Mouse (Mus musculus) ovary, postnatal 14 days (tissue): ENCODE data around the gene Vangl1.
"Not testable (repeated sequence)": the region's sequence is repeated elsewhere in the genome, so short reads cannot be mapped to it uniquely, and the experiment has no call there.

Experiments used
- DNase-seq: peaks from one replicate; pipeline ENCODE4 v3.0.0; 2022; ENCODE audit warnings: low spot score

Gene Vangl1

DNA sequence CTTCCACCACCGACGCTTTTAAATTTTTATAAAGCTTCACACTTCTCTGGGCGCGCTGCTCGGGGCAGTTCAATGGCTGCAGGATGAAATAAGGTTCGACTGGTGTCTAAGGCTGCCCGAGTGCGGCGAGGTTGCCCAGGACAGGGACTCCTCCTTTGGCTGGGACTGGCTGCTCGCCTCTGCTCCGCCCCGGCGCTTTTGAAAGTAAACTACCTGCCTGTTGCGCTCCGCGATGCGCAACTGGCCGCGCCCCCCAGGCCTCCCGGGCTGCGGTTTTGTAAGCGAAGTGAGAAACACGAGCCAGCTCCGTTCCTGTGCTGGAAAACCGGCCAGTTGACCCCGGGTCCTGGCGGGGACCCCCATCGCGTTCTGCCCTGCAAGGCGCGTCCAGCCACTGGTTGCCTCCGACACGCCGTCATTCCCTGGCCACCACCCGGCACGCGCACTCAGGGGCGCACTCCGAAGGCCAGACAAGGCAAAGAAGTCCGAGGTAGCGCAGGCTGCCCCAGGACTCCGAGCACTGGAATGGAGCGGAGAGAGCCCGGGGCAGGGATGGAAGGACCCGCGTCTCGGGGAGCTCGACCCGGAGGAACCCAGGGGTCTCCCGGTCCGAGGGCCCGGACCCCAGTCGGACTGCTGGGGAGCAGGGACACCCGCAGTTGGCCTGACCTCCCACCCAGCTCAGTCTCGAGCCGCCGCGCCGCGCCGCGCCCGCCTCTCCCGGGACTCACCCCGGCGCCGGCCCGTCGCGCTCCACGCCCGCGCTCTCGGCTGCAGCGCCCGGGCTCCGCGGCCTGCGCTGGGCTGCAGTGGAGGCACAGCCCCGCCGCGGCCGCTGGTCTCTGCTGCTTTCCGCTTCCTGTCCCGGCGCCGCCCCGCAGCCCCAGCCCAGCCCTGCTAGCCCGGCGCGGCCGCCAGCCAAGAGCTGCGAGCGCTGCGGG, at the start of gene Vangl1:
Gene Vangl1, minus strand, starts transcription at position 913 of the 941 bp plus-strand sequence.
- DNase-seq: peak; percentile 71

DNA sequence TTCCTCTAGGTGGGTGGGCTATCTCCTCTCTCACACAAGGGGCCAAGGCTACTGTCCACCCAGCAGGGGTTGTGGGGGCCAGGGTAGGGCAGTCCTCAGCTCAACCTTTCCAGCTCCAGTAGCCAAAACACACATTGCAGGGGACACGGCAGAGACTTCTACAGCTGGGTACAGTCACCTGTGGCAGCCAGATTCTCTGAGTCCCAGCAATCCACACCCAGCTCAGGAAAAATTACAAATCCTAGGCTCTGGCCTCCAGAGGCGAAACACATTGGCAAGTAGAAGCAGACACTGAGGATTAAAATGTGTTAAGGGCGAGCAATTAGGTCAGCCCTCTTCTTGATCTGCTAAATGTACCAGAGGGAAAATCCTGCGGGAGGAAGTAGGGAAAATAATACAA, 49.1 kb upstream of the Vangl1 start:
- DNase-seq: no peak

GRCm38 (mm10) chr3:102252927-102253326, 48.4 kb upstream of the Vangl1 start:
- DNase-seq: no peak

- no peak for DNase-seq
Observed at GRCm38 (mm10) chr3:102250873-102251272, 46.4 kb upstream of the Vangl1 start.

DNA sequence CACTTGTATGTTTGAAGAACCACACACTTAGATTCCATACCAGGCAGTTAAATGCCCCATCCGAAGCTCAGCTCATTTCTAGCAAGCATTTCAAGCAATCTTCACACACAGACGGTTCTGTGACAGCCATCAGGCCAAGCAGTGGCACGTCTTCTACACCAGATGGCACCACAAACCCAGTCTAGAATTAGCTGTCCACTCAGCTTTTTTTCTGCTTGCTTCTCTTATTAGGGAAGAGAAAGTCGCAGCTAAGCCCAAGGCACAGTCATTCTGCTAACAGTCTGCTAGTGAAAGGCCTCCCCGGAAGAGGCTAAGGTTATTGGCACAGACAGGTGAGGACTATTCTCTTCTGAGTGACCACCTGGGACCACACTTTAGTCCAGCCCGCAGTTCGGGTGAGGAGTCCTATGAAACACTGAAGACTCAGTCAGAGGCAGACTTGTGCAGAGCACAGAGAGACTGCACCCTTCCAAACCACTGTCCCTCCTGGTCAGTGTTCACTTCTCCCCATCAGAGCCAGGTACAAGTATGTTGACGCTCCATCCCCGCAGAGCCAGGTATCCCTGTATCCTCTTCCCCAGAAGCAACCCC, 45.0 kb upstream of the Vangl1 start:
- DNase-seq: peak; percentile 58

- no peak for DNase-seq
Observed at GRCm38 (mm10) chr3:102244601-102245000, 40.1 kb upstream of the Vangl1 start.

DNA sequence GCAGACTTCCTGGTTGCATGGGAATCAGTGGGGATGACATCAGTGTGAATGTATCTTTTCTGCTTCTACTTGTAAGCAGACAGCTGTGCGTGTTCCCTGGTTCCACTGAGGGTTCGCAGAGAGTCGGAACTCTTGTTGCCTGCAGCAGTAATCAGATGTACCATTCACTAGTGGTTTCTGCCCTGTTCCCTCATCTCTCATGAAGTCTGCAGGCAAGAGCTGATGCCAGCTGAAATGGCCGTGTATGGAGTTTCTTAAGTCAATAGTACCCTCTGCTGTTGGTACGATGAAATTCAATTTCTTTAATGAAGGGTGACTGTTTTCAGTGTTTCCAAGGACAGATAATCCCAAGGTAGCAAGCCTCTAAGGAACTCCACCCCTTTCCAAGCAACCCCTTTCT, 38.4 kb upstream of the Vangl1 start:
- peak; percentile 25 for DNase-seq

DNA sequence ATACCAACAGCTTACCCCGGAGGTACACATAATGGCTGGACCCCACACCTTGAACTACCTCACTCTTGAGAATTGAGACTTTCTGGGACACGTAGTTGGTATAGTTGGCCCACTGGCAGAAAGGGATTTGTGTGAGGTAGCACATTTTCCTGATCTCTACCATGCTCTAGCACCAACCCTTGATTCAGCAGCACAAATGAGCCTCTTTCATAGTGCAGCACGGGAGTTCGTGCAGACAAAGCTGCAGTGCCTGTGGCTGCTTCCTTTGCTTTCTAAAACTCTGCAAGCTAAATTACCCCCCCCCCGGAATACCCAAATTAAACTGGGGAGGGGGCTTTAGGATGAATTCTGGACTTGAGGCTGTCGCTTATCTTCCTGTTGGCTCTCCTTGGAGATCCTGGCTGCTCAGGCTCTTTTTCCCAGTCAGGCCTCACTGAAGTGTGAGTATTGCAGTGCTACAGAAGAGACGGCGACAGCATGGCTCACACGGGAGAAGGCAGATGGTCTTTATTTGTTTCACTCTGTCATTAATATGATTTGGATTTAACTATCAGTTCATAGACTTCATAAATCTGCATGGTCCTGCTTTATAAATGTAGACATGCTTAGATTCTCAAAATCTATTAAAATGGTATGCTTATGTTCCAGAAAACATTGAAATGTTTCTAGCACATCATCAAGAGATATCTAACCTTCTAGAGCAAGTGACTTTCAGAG, 27.1 kb upstream of the Vangl1 start:
- no peak for DNase-seq

DNA sequence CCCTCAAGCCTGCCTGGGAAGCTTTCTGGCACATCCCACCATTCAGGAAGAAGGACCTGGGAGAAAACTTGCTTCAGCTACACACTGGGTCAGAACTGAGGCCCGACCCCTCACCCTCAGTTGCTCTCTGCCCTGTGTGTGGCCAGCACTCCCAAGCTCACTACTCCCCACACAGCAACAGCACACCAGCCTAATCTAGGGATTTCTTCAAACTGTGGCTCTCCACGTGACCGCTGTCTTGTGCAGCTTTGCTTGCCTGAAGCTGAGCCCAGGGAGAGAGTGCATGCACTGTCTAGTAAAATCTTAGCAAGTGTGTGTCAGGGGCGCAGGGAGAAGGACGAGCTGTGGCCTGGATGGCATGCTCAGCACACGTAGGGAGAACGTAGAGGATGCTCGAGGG, 18.3 kb upstream of the Vangl1 start:
- DNase-seq: no peak

DNA sequence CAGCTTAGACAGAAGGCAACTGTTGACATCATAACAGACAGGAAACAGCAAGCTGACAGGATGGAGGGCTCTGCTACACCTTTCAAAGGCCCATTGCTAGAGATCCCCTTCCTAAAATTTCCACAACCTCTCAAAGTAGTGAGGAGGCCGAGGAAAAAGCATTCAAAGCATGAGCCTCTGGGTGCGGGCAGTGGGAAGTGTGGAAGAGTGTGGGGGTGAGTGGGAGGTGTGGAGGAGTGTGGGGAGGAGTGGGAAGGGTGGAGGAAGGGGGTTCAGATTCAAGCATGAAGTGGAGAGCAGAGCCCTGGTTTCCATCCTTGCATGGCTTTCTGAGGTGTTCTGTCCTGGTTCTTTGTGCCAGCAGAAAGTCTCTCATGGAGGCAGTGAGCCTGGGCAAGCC, 13.8 kb upstream of the Vangl1 start:
- DNase-seq: no peak

DNA sequence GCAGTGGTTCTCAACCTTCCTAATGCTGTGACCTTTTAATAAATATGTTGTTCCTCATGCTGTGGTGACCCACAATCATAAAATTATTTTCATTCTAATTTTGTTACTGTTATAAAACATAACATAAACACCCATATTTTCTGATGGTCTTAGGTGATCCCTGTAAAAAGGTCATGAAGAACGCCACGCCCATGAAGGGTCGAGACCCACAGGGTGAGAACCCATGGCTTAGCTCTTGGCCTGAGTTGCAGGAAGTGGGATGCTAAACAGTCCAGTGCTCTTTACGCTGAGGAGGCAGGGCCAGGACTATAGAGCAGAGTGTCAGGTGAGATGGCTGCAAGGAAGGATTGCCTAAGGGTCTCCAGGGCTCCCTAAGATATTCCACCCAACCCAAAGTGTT, 10.2 kb upstream of the Vangl1 start:
- DNase-seq: no peak

- DNase-seq: no peak
Observed at GRCm38 (mm10) chr3:102214299-102214698, 9.8 kb upstream of the Vangl1 start.

GRCm38 (mm10) chr3:102212896-102213295, 8.4 kb upstream of the Vangl1 start:
- no peak for DNase-seq

DNA sequence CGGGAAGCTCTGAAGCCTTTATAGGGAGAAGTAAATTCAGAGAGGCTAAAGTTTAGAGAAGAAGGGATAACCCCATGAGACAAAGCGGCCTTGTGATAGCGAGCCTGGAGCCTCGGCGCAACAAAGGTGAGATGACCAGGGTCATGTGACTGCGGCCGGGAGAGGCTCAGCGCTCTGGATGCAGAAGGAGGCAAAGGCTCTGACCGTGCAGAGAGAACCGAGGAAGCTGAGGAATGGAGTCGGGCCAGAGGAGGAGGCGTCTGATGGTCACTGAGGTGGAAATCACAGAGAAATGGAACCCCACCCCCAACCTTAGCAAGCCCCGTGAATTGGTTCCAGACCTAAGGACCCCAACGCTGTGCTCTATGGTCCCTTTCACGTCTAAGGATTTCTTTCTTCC, 7.8 kb upstream of the Vangl1 start:
- no peak for DNase-seq

DNA sequence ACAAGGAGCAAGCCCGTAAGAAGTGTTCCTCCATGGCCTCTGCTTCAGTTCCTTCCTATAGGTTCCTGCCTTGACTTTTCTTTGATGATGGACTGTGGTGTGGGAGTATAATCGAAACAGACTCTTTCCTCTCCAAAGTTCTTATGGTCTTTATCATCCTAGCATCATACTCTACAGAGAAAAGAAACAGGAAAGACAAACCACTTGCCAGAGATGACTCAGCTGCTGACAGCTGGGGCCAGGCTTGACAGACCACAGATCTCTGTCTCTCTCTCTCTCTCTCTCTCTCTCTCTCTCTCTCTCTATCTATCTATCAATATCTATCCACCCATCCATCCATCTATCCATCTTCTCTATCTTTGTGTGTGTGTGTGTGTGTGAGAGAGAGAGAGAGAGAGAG, 6.8 kb upstream of the Vangl1 start:
- no peak for DNase-seq

DNA sequence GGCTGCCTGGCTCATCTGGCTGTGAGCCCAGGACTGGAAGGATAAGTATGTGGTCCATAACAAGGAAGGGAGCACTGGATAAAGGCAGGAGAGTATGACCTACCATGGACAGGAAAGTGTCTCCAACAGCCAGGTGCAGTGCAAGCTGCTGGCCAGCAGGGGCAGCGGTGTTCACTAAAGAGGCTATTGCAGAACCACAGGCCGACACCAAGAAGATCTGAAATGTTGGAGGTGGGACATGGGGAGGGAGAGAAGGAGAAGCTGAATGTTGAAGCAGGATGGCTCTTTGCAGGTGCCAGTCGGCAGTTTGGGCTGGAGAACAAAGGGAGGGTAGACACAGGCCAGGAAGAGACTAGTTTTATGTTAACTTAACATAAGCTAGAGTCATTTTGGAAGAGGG, 6.3 kb upstream of the Vangl1 start:
- DNase-seq: no peak

GRCm38 (mm10) chr3:102208861-102209260, 4.4 kb upstream of the Vangl1 start:
- no peak for DNase-seq

- no peak for DNase-seq
Observed at GRCm38 (mm10) chr3:102205458-102205830, 951 bp upstream of the Vangl1 start.

GRCm38 (mm10) chr3:102204734-102205457, 403 bp upstream of the Vangl1 start:
- not testable (repeated sequence) for DNase-seq

DNA sequence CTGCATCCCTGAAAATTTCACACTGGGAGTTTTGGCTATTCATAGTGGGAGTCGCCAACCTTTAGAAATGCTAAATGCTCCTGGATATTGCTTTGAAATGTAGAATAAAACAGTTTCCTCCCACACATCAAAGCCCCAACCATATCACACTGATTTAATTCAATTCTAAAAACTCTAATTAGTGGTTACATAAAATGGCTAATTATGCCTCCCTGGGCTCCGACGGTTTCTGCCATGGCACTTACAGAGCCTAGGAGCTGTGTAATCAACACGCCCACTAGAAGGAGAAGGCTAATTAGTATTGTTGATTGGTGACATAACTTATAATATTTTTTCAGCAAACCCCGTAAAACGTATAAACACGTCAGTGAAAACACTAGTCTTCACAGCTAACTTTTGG, 1.4 kb downstream of the Vangl1 start:
- DNase-seq: no peak

- DNase-seq: no peak
Observed at GRCm38 (mm10) chr3:102199991-102200390, 4.5 kb downstream of the Vangl1 start.

DNA sequence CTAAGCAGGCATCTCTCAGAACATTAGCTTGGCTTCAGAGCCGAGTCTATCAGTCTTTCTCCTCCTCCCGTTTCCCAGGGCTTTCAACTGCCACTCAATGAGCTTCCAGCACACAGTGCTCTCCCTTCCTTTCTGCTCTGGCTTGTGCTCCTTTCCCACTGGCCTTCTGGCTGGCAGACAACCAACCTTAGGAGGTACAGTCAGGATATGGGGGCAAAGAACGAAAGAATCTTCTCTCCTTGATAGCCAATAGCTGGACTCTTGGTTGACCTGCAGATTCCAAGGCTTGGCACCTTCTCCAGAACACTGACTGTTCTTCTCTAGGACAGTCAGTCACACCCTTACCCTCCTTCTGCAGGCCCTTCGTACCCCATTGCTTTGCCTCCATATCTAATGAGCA, 5.3 kb downstream of the Vangl1 start:
- no peak for DNase-seq
